Mouse (Mus musculus): ENCODE data around the gene Kremen2. TPM values are rescaled to one million over a fixed set of nuclear protein-coding genes. Genes with fewer than 3 reads are reported as not detected.

The Kremen2 gene
- total RNA-seq, 2 experiments from 2014 or later = 0.17 to 0.21 TPM

Other genes starting within 250 kb of the Kremen2 start
- gene Zfp213, start 181.6 kb downstream of the Kremen2 start, total RNA-seq (2021) = 1 to 10 TPM; 4.6 to 6.5 TPM
- 10 to 100 TPM; 29.8 to 30.1 TPM for gene Zfp13, start 146.3 kb downstream of the Kremen2 start, total RNA-seq (2021)
- gene Zscan10, start 145.0 kb downstream of the Kremen2 start, total RNA-seq (2021) = under 1 TPM in 1 of 2 experiments, not detected in 1; 0.36 TPM
- gene Mmp25, start 100.6 kb downstream of the Kremen2 start, total RNA-seq (2021) = under 1 TPM; 0.85 to 0.86 TPM
- gene Bicdl2, start 85.3 kb downstream of the Kremen2 start, total RNA-seq (2021) = not detected
- 100 to 1,000 TPM; 127 to 131 TPM for gene Hcfc1r1, start 72.2 kb downstream of the Kremen2 start, total RNA-seq (2021)
- gene Thoc6, start 72.0 kb downstream of the Kremen2 start, total RNA-seq (2021) = 10 to 100 TPM in 1 of 2 experiments, 1 to 10 TPM in 1; 9.5 to 12.2 TPM
- gene Tnfrsf12a, start 68.4 kb downstream of the Kremen2 start, total RNA-seq (2021) = 10 to 100 TPM in 1 of 2 experiments, 1 to 10 TPM in 1; 9.5 to 10.1 TPM
- not detected for gene Cldn6, start 66.6 kb downstream of the Kremen2 start, total RNA-seq (2021)
- 1 to 10 TPM in 1 of 2 experiments, under 1 TPM in 1; 0.69 to 1.1 TPM for gene Cldn9, start 61.8 kb downstream of the Kremen2 start, total RNA-seq (2021)
- gene 1520401A03Rik, start 23.1 kb downstream of the Kremen2 start, total RNA-seq (2021) = under 1 TPM; 0.14 to 0.16 TPM
- gene Pkmyt1, start 19.5 kb downstream of the Kremen2 start, total RNA-seq (2021) = 1 to 10 TPM; 3.7 to 4.0 TPM
- 10 to 100 TPM; 49.7 to 52.8 TPM for gene Paqr4, start 5.0 kb downstream of the Kremen2 start, total RNA-seq (2021)
- 100 to 1,000 TPM; 159 to 169 TPM for gene Flywch1, start 25.8 kb upstream of the Kremen2 start, total RNA-seq (2021)
- gene Flywch2, start 40.2 kb upstream of the Kremen2 start, total RNA-seq (2021) = 10 to 100 TPM; 24.5 to 25.3 TPM
- 100 to 1,000 TPM; 502 to 591 TPM for gene Srrm2, start 44.7 kb upstream of the Kremen2 start, total RNA-seq (2021)
- 100 to 1,000 TPM; 363 to 365 TPM for gene Elob, start 83.3 kb upstream of the Kremen2 start, total RNA-seq (2021)
- gene Prss33, start 90.2 kb upstream of the Kremen2 start, total RNA-seq (2021) = not detected
- gene Prss32, start 98.0 kb upstream of the Kremen2 start, total RNA-seq (2021) = under 1 TPM in 1 of 2 experiments, not detected in 1; 0.29 TPM
- 1 to 10 TPM; 1.8 to 2.0 TPM for gene Prss41, start 98.3 kb upstream of the Kremen2 start, total RNA-seq (2021)
- gene Prss21, start 122.2 kb upstream of the Kremen2 start, total RNA-seq (2021) = not detected
- not detected for gene Dcpp1, start 135.0 kb upstream of the Kremen2 start, total RNA-seq (2021)
- not detected for gene Dcpp2, start 135.0 kb upstream of the Kremen2 start, total RNA-seq (2021)
- gene Dcpp3, start 171.6 kb upstream of the Kremen2 start, total RNA-seq (2021) = not detected
- gene Sbp, start 195.8 kb upstream of the Kremen2 start, total RNA-seq (2021) = not detected
- not detected for gene Sbpl, start 209.4 kb upstream of the Kremen2 start, total RNA-seq (2021)
- gene Prss30, start 234.7 kb upstream of the Kremen2 start, total RNA-seq (2021) = under 1 TPM in 1 of 2 experiments, not detected in 1; 0.41 TPM

All from layer of hippocampus, postnatal 14 days (tissue).